Mouse (Mus musculus) embryo, embryonic 11 days (tissue): ENCODE data around the gene Twf2.
A peak's percentile ranks its signal among the peaks of the same experiment; 100 is the strongest.

ENCODE experiments used
- DNase-seq: peaks from one replicate; pipeline ENCODE4 v3.0.0-alpha.2; 2015

Twf2 gene

DNA sequence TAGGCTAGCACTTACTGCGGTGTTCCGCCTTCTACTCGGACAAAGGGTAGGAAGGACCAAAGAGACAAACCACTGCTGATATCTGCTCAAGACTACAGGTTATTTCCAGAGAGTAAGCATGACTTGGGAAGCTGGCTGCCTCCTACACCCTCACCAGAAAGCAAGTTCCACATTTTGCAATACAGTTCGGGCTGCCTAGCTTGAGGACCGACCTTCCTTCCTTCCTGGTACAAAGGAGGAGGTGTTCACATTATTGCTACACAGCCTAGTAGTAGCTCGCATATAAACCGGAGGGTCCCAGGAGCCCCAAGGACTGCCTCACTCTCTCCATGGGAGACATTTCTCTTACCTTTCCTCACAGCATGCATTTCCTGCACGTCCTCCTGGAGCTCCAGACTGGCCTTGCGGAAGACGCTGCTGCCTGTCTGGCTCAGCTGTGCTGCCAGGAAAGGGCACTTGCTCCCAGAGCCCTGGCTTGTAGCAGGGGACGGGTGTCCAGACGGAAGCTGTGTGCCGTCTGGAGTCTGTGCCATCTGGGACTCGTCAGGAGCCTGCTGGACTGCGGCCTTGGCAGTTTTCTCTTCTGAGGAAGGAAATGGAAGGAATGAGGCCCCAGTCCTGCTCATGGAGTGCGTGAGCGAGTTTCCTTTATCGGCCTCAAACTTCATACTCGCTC lies 40.0 kb downstream of the Twf2 start:
- peak; percentile 12 for DNase-seq

GRCm38 (mm10) chr9:106249550-106249949 lies 46.6 kb downstream of the Twf2 start:
- DNase-seq = no peak

DNA sequence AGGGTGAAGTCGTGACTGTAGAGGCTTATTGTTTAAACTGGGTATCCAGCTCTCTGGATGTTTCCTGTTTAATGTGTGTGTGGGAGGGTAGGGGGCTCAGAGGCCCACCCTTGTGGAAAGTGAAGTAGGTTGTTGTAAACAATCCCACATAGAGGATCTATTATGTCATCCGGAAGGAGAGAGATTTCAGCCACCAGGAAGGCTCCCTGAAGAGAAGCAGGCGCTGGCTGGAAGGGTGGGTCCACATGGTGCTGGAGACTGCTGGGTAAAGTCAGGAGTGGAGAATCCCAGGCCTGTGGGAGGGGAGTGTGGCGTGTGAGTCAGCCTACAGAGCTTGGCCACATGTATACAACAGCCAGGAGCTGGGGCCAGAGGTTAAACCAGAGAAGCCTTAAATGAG lies 47.3 kb downstream of the Twf2 start:
- DNase-seq = no peak

GRCm38 (mm10) chr9:106251066-106251465 lies 48.2 kb downstream of the Twf2 start:
- no peak for DNase-seq

GRCm38 (mm10) chr9:106254001-106254400 lies 51.1 kb downstream of the Twf2 start:
- no peak for DNase-seq

DNA sequence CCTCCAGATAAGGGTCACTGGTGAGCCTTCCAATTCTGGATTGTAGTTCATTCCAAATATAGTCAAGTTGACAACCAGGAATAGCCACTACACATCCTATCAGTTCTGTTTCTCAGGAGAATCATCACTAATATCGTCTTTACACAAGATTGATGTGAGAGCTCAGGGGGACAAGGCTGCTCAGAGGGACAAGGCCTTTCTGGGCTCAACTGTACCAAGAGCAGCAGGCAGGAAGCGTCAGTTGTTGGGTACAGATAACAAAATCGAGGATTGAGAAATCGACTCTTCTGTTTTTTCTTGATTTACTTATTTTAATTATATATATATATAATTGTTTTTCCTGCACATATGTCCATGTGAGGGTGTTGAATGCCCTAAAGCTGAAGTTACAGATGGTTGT lies 55.5 kb downstream of the Twf2 start:
- no peak for DNase-seq

- DNase-seq = no peak
Observed at GRCm38 (mm10) chr9:106258990-106259389, 56.1 kb downstream of the Twf2 start.

DNA sequence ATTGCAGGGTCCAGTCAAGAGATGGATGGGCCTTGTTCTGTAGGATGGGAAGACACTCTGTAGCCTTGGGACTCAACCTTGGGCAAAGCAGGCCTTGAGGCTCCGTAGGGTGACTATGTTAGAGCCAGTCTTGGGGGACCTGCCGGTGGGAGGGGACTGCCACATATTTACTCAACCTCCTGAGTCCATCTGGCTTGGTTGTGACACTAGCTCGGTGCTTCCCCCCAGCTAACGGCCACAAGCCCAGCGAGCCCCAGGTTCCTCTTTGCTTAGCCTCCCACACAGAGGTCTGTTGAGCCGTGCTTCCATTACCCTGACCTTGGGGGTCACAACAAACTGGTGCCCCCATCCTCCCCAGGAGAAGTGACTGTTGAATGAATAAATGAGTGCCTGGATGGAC lies 58.1 kb downstream of the Twf2 start:
- no peak for DNase-seq

DNA sequence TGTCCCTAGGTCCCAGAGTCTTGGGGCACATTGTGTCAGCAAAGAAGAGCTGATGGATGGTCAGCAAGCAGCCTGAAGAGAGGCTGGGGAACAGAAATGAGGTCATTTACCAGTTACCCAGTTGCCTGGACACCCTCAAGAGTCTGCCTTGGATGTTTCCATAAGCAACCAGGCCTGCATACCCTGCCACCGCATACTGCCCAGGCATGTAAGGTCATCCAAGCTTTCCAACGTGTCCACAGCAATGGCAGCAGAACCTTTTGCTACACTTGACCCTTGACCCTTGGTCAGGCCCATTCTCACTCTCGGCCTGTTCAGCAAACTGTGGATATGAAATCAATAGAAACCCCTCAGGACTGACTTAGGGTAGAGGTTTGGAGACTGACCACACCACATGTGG lies 58.6 kb downstream of the Twf2 start:
- DNase-seq = no peak

DNA sequence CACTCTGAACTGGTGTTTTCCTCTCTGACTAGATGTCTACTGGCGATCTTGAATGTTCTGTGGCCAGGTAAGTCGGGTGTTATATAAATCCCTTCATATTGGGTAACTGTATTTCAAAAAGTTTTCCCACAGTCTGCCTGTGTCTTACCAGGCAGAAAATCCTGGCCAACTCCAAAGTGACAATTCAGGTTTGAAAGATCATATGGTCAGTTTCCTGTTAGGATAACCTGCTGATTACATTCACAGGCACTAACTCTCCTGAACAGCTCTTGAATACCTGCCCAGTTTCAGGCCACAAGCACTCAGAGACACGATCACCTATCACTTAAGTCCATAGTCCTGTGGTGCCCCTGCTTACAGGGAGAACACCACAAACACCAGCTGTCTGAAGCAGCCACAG lies 59.2 kb downstream of the Twf2 start:
- DNase-seq = no peak

DNA sequence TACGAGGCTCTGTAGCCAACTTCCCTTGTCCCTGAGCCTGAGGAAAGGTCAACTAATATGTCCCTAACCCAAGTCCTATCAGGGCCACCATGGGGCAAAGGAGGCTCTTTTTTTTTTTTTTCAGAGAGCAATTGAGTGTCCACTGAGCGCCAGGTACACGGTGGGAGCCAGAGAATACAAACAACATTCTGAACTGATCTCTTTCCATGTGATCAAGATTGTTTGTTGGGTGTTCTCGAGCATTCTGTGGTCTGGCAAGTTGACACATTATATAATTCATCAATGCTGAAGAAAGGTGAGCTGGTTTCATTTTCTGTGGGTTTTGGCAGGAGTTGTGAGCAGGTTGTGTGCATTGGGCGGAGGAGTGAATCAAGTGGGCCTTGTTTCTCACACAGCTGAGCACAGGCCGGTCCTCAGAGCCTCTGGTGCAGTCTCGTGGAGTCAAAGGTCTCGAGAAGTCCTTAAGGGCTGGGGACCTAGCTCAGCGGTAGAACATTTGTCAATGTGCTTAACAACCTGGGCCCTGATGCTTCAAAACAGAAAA lies 60.5 kb downstream of the Twf2 start:
- no peak for DNase-seq
